Mouse (Mus musculus): Measurements from ENCODE around the gene Cnot10. TPM values are rescaled to one million over a fixed set of nuclear protein-coding genes. Genes with fewer than 3 reads are reported as not detected.

Cnot10 gene
- polyA plus RNA-seq, 1 experiment from 2014 or later, result 54.0 TPM

DNA sequence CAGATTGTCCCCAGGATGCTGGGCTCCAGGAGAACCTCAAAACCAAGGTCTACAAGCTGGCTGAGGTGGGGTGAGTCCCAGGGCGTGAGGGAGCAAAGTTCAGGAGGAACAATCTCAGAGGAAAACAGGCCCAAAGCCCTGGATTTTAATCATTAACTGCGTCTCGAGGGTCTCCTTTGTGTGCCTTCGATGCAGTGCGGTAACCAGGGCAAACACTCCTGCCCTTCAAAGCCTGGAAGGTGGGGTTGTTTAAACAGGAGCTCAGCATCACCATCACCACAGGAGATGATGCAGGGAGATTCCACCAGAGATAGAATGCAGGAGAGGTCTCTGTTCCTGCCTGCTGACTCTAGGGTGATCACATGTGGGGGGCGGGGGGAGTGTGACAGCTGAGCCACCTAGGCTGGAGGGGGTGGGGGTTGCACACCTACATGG, 92.3 kb downstream of the Cnot10 start:
- H3K9me3 ChIP-seq (replicated peaks; ENCODE audit: control insufficient read depth, low read length, poor library complexity, severe bottlenecking), result no peaks in the 10 kb centered on the region
- H3K27me3 ChIP-seq (ENCODE audit: control insufficient read depth, insufficient read depth, low read depth, low read length), result no peaks in the 10 kb centered on the region
- H3K4me2 ChIP-seq (ENCODE audit: low read length), result no peak overlapping the region
- H3K4me1 ChIP-seq (ENCODE audit: control insufficient read depth, insufficient read depth, low read length), result no peaks in the 10 kb centered on the region
- H3K4me3 ChIP-seq (ENCODE audit: low read depth, low read length), result no peak overlapping the region
- H3K9ac ChIP-seq (ENCODE audit: low read depth, low read length), result no peak overlapping the region
- ATAC-seq, result no peak
- no peak overlapping the region for H3K27ac ChIP-seq (ENCODE audit: low read length)
- no peaks in the 10 kb centered on the region for H3K36me3 ChIP-seq (ENCODE audit: control insufficient read depth, insufficient read depth, low read length)
- WGBS, result 38% methylated on average over 6 of the region's 6 CpGs

DNA sequence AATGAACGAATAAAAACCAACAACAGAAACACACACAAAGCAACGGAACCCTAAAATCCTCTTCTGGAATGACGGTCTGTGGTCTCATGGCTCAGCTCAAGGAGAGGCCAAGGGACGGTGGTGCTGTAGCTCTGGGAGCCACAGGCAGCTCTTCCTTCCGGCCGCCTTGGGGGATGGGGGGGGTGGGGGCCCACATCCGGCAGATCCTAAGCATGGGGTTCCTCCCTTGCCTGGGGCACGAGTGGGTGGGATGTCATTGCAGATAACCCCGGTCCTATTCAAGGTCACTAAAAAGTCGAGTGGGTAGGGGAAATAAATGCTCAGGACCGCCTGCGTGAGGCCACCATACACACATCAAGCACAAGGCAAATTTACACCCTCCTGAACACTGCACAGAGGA, 93.2 kb downstream of the Cnot10 start:
- Histone ChIP-seq H3K9me3 (replicated peaks; ENCODE audit: control insufficient read depth, low read length, poor library complexity, severe bottlenecking) (no peaks in the 10 kb centered on the region), H3K9ac (ENCODE audit: low read depth, low read length) (no peak overlapping the region), H3K36me3 (ENCODE audit: control insufficient read depth, insufficient read depth, low read length) (no peaks in the 10 kb centered on the region), H3K4me2 (ENCODE audit: low read length) (no peak overlapping the region), H3K27me3 (ENCODE audit: control insufficient read depth, insufficient read depth, low read depth, low read length) (no peaks in the 10 kb centered on the region), H3K27ac (ENCODE audit: low read length) (no peak overlapping the region), H3K4me3 (ENCODE audit: low read depth, low read length) (no peak overlapping the region), H3K4me1 (ENCODE audit: control insufficient read depth, insufficient read depth, low read length) (no peaks in the 10 kb centered on the region)
- ATAC-seq, result no peak
- 73% methylated on average over 12 of the region's 12 CpGs for WGBS

GRCm38 (mm10) chr9:114544754-114545393, 95.1 kb downstream of the Cnot10 start:
- ATAC-seq, result no peak
- Histone ChIP-seq H3K9ac (ENCODE audit: low read depth, low read length) (no peak overlapping the region), H3K27ac (ENCODE audit: low read length) (no peak overlapping the region), H3K4me1 (ENCODE audit: control insufficient read depth, insufficient read depth, low read length) (no peaks in the 10 kb centered on the region), H3K4me2 (ENCODE audit: low read length) (no peak overlapping the region), H3K9me3 (replicated peaks; ENCODE audit: control insufficient read depth, low read length, poor library complexity, severe bottlenecking) (no peaks in the 10 kb centered on the region), H3K27me3 (ENCODE audit: control insufficient read depth, insufficient read depth, low read depth, low read length) (no peaks in the 10 kb centered on the region), H3K36me3 (ENCODE audit: control insufficient read depth, insufficient read depth, low read length) (no peaks in the 10 kb centered on the region), H3K4me3 (ENCODE audit: low read depth, low read length) (no peak overlapping the region)
- 26% methylated on average over 9 of the region's 9 CpGs for WGBS

- ATAC-seq, result no peak
- H3K4me2 ChIP-seq (ENCODE audit: low read length), result no peak overlapping the region
- H3K4me3 ChIP-seq (ENCODE audit: low read depth, low read length), result no peak overlapping the region
- no peaks in the 10 kb centered on the region for H3K4me1 ChIP-seq (ENCODE audit: control insufficient read depth, insufficient read depth, low read length)
- WGBS, result 58% methylated on average over 17 of the region's 17 CpGs
- H3K9ac ChIP-seq (ENCODE audit: low read depth, low read length), result no peak overlapping the region
- no peak overlapping the region for H3K27ac ChIP-seq (ENCODE audit: low read length)
- H3K9me3 ChIP-seq (replicated peaks; ENCODE audit: control insufficient read depth, low read length, poor library complexity, severe bottlenecking), result no peaks in the 10 kb centered on the region
- no peaks in the 10 kb centered on the region for H3K27me3 ChIP-seq (ENCODE audit: control insufficient read depth, insufficient read depth, low read depth, low read length)
- H3K36me3 ChIP-seq (ENCODE audit: control insufficient read depth, insufficient read depth, low read length), result no peaks in the 10 kb centered on the region
Observed at GRCm38 (mm10) chr9:114543882-114544753, 95.9 kb downstream of the Cnot10 start.

DNA sequence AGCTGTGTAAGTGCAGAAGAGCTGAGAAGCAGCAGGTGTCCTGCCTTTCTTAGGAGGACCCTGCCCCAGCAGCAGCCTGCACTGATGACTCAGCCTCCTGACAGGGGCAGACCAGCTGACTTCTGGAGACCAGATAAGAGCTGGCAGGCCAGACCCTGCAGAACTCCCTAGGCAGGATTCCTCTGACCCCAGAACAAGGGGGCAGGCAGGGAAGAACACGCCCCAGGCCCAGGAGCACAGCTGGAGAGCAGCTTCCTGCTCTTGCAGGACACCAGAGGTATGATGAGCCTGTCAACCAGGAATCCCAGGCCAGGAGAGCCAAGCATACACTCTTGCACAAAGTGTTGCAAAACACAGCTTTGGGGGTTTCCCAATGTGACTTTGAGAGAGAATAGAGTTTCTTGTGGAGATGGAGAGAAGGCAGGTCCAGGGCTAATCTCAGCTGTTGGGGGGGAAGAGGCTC, 98.7 kb downstream of the Cnot10 start:
- H3K27me3 ChIP-seq (ENCODE audit: control insufficient read depth, insufficient read depth, low read depth, low read length), result no peaks in the 10 kb centered on the region
- no peaks in the 10 kb centered on the region for H3K9me3 ChIP-seq (replicated peaks; ENCODE audit: control insufficient read depth, low read length, poor library complexity, severe bottlenecking)
- 38% methylated on average over 1 of the region's 1 CpGs for WGBS
- H3K4me2 ChIP-seq (ENCODE audit: low read length), result no peak overlapping the region
- no peak overlapping the region for H3K27ac ChIP-seq (ENCODE audit: low read length)
- no peaks in the 10 kb centered on the region for H3K36me3 ChIP-seq (ENCODE audit: control insufficient read depth, insufficient read depth, low read length)
- no peaks in the 10 kb centered on the region for H3K4me1 ChIP-seq (ENCODE audit: control insufficient read depth, insufficient read depth, low read length)
- no peak overlapping the region for H3K4me3 ChIP-seq (ENCODE audit: low read depth, low read length)
- ATAC-seq, result no peak
- H3K9ac ChIP-seq (ENCODE audit: low read depth, low read length), result no peak overlapping the region

- Histone ChIP-seq H3K27ac (ENCODE audit: low read length) (no peak overlapping the region), H3K4me1 (ENCODE audit: control insufficient read depth, insufficient read depth, low read length) (no peaks in the 10 kb centered on the region), H3K27me3 (ENCODE audit: control insufficient read depth, insufficient read depth, low read depth, low read length) (no peaks in the 10 kb centered on the region), H3K4me2 (ENCODE audit: low read length) (no peak overlapping the region), H3K36me3 (ENCODE audit: control insufficient read depth, insufficient read depth, low read length) (no peaks in the 10 kb centered on the region), H3K9me3 (replicated peaks; ENCODE audit: control insufficient read depth, low read length, poor library complexity, severe bottlenecking) (no peaks in the 10 kb centered on the region), H3K9ac (ENCODE audit: low read depth, low read length) (no peak overlapping the region), H3K4me3 (ENCODE audit: low read depth, low read length) (no peak overlapping the region)
- no peak for ATAC-seq
- 72% methylated on average over 7 of the region's 7 CpGs for WGBS
Observed at GRCm38 (mm10) chr9:114538996-114539563, 100.9 kb downstream of the Cnot10 start.

- Histone ChIP-seq H3K4me3 (ENCODE audit: low read depth, low read length) (no peak overlapping the region), H3K9ac (ENCODE audit: low read depth, low read length) (no peak overlapping the region), H3K36me3 (ENCODE audit: control insufficient read depth, insufficient read depth, low read length) (no peaks in the 10 kb centered on the region), H3K27me3 (ENCODE audit: control insufficient read depth, insufficient read depth, low read depth, low read length) (no peaks in the 10 kb centered on the region), H3K27ac (ENCODE audit: low read length) (no peak overlapping the region), H3K4me1 (ENCODE audit: control insufficient read depth, insufficient read depth, low read length) (no peaks in the 10 kb centered on the region), H3K9me3 (replicated peaks; ENCODE audit: control insufficient read depth, low read length, poor library complexity, severe bottlenecking) (no peaks in the 10 kb centered on the region), H3K4me2 (ENCODE audit: low read length) (no peak overlapping the region)
- 34% methylated on average over 2 of the region's 2 CpGs for WGBS
- ATAC-seq, result no peak
Observed at GRCm38 (mm10) chr9:114536628-114537027, 103.4 kb downstream of the Cnot10 start.

All from midbrain, embryonic 16.5 days (tissue).